Mouse (Mus musculus) CD4-positive, CD25-positive, alpha-beta regulatory T cell, adult 9 weeks (primary cell): ENCODE measurements around the gene Teddm2. TPM values are rescaled to one million over a fixed set of nuclear protein-coding genes. Genes with fewer than 3 reads are reported as not detected.

Experiments
- polyA plus RNA-seq: library from polyadenylated mRNA; unstranded; fragments of 100-300 nt; shearing (Covaris generic); gene quantifications from one replicate; pipeline ENCODE4 v1.2.1, GENCODE M21; 2017

Teddm2 gene
- polyA plus RNA-seq: 0.30 TPM

GRCm38 (mm10) chr1:153899731-153900380 lies at the start of gene Teddm2, which contains the start of gene Glul:
TSS of gene Teddm2 (minus strand) at chr1:153900228.
TSS of gene Glul (plus strand) at chr1:153899944.

GRCm38 (mm10) chr1:153891442-153891841 lies 8.6 kb downstream of the Teddm2 start, which contains the start of gene Teddm1a:
TSS of gene Teddm1a (plus strand) at chr1:153891742.

GRCm38 (mm10) chr1:153874045-153874444 lies 26.0 kb downstream of the Teddm2 start, which contains the start of gene Teddm1b:
TSS of gene Teddm1b (plus strand) at chr1:153874345.

GRCm38 (mm10) chr1:153844042-153844441 lies 56.0 kb downstream of the Teddm2 start, which contains the start of gene Rgsl1:
TSS of gene Rgsl1 (minus strand) at chr1:153844142.

Other genes starting within 250 kb of the Teddm2 start
- gene Rgs8, start 247.2 kb downstream of the Teddm2 start, polyA plus RNA-seq: 0.14 TPM
- 44.4 TPM for gene Rgs16, start 159.9 kb downstream of the Teddm2 start, polyA plus RNA-seq
- 36.3 TPM for gene Rnasel, start 150.8 kb downstream of the Teddm2 start, polyA plus RNA-seq
- not detected for gene Rgsl1, start 56.1 kb downstream of the Teddm2 start, polyA plus RNA-seq
- 0.20 TPM for gene Teddm1b, start 25.9 kb downstream of the Teddm2 start, polyA plus RNA-seq
- not detected for gene Teddm1a, start 8.5 kb downstream of the Teddm2 start, polyA plus RNA-seq
- 29.7 TPM for gene Glul, start 284 bp downstream of the Teddm2 start, polyA plus RNA-seq